Mouse (Mus musculus) ovary, adult 10 weeks (tissue): ENCODE data around the gene Spata31d1a. TPM values are rescaled to one million over a fixed set of nuclear protein-coding genes. Genes with fewer than 3 reads are reported as not detected.

Experiments used
- polyA plus RNA-seq: library from polyadenylated mRNA; stranded (reverse); fragments of 350-450 nt; fragmentation: Illumina TruSeq; extraction: RNeasy Lipid Tissue Mini Kit (QIAGEN cat#74804); gene quantifications from one replicate; pipeline ENCODE4 v1.2.3, GENCODE M21; 2014

The Spata31d1a gene
- not detected for polyA plus RNA-seq

DNA sequence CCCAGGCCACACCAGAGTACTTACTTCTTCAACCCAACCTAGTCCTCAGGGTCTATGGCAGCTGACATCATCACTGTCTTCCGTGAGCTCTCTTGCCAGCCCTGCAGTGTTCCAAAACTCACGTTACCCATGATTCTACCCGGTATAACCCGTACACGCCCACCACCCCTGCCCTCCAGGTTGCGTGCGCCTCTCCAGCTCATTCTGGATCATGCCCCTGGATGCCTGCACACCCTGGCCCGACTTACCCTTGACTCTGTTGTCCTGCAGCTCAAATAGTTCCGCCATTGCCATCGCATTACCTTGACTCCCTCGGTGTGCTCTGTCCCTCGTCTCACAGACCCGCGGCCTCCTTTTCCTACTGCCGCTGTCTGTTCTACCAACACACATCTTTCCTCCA, at the start of gene Spata31d1a:
Gene Spata31d1a, minus strand, starts transcription at position 101 of the 400 bp plus-strand sequence.

GRCm38 (mm10) chr13:59746711-59747110, 36.6 kb upstream of the Spata31d1a start, which contains the start of gene 1700014D04Rik:
Gene 1700014D04Rik (minus strand): TSS chr13:59746752.

DNA sequence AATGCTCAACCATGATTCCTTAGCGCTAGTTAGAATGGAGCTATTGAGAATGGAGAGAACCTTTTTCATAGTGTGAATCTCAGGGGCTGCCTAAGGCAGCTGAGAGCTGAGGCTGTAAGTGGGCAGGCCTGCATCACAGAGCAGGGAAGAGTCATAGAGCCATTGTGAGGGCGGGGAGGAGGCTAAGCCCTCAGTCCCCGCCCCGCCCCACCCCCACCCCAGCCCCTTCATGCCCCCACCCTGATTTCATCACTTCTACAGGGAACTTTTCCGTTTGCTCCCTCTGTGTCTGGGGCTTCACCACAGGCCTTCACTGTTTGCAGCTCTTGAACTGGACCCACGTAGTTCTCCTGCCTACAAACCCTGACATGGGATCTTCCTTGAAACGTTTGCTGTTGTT, 21.5 kb upstream of the Spata31d1a start, which contains the start of gene Spata31d1d:
Gene Spata31d1d, minus strand, starts transcription at position 101 of the 400 bp plus-strand sequence.

DNA sequence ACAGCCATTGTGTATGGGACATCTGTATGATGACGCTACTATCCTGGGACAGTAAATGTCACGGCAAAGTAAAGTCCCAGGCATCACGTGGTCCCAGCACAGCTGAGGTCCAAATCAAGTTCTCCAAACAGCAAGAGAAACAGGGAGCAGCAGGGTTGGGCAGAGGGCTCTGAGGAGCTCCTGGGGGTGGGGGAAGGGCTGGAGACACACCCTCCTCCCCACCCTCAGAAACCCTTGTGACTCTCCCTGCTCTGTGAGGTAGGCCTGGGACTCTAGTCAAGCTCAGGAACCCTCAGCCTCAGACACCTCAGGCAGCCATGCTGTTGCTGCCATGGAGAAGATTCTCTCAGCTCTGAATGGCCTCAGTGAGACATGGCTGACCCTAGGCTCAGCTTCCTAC, 1.9 kb upstream of the Spata31d1a start, which contains the start of gene Spata31d1b:
Gene Spata31d1b, plus strand, starts transcription at position 301 of the 400 bp plus-strand sequence.

GRCm38 (mm10) chr13:59694008-59694407, 16.1 kb downstream of the Spata31d1a start, which contains the start of gene 4921517D22Rik:
Gene 4921517D22Rik (minus strand): TSS chr13:59694108.

DNA sequence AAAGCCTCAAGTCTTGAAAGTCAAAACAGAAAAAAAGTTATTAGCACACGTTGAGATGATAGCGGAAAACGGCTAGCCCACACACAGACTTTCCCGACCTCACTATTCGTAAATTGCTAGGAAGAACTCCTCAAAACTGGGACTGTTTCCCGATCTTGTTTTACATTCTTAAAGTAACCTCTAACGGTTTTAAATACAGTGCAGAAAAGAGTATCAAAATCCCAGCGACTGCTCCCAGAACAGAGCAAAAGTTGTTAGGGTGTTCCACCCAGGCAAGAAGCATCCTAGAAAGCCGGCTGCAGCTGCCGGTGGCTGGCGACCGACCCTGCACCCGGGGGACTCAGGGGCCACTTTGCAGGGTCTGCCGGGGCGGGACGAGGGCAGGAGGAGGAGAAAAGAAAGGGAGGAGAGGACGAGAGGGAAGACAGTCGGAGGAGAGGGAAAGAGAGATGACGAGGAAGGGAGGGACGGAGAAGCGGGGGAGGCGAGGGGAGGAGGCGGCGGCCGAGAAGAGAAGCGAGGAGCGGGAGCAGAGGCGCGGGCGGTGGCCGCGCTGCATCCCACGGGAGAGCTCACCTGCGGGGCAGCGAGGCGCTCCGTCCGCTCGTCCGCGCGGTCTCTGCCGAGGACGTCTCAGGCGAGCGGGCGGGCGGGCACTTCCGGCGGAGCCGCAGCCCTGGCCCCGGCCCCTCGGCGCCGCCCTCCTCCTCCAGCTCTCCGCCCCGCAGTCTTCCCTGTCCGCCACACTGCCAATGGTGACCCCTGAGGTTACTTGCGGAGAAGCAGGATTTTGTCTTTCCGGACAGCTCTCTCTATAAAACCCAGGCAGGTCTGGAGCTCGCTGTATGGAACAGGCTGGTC, 34.7 kb downstream of the Spata31d1a start, which contains the start of gene Golm1:
Gene Golm1, minus strand, starts transcription at position 661 of the 861 bp plus-strand sequence.

Other genes with a start within 250 kb of the Spata31d1a start
- gene Agtpbp1, start 125.1 kb downstream of the Spata31d1a start, polyA plus RNA-seq, result 42.8 TPM
- 274 TPM for gene Naa35, start 125.1 kb downstream of the Spata31d1a start, polyA plus RNA-seq
- 15.3 TPM for gene Golm1, start 34.5 kb downstream of the Spata31d1a start, polyA plus RNA-seq
- not detected for gene 4921517D22Rik, start 16.2 kb downstream of the Spata31d1a start, polyA plus RNA-seq
- not detected for gene Spata31d1b, start 2.0 kb upstream of the Spata31d1a start, polyA plus RNA-seq
- gene Spata31d1d, start 21.4 kb upstream of the Spata31d1a start, polyA plus RNA-seq, result not detected
- not detected for gene 1700014D04Rik, start 36.4 kb upstream of the Spata31d1a start, polyA plus RNA-seq
- 95.0 TPM for gene Isca1, start 59.5 kb upstream of the Spata31d1a start, polyA plus RNA-seq
- not detected for gene Gm49354, start 71.9 kb upstream of the Spata31d1a start, polyA plus RNA-seq
- 169 TPM for gene Tut7, start 112.8 kb upstream of the Spata31d1a start, polyA plus RNA-seq